Comparison of ENCODE assay signal across 15 mouse cellular contexts in the genomic region with DNA sequence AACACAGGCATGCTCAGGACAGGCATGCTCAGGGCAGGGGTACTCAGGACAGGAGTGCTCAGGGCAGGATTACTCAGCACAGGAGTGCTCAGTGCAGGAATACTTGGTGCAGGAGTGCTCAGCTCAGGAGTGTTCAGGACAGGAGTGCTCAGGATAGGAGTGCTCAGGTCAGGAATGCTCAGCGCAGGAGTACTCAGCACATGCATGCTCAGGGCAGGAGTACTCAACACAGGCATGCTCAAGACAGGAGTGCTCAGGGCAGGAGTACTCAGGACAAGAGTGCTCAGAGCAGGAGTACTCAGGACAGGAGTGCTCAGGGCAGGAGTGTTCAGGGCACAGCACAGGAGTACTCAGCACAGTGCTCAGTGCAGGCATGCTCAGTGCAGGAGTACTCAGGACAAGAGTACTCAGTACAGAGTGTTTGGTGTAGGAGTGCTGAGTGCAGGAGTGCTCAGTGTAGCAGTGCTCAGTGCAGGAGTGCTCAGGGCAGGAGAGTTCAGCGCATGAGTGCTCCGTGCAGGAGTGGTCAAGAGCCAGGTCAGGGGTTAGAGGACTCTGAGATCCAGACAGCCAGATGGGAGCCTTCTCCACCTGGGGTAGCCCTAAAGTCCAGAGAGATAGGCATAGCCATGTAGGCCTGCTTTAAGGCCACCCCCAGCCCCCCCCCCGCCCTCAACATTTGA. TPM values are rescaled to one million over a fixed set of nuclear protein-coding genes. Genes with fewer than 3 reads are reported as not detected.
A peak's percentile ranks its signal among the peaks of the same experiment; 100 is the strongest.
DNase-seq lines count a peak whose midpoint lies in the region; ATAC-seq and TF ChIP-seq lines count a peak whose summit lies in the region.
"Had no signal": no experiment of that assay in that cellular context is flagged by ENCODE, and none has a peak within 500 bp of the region (broad histone marks: within the 10 kb centered on the region; RNA-seq: fewer than 3 reads in every experiment).

No protein-coding gene starts in this region.

- peak; percentile 30; the same call in 1 of the 2 replicates for ATAC-seq in intestine, embryonic 14.5 days (replicated peaks; ENCODE audit: low FRiP score, low TSS enrichment, low read depth)
- ATAC-seq in intestine, postnatal 0 days, result no peak
- peak; percentile 52; the same call in 1 of the 2 replicates for ATAC-seq in hindbrain, embryonic 15.5 days (ENCODE audit: low FRiP score, low read depth)
- peak; percentile 14; the same call in 1 of the 2 replicates for ATAC-seq in stomach, postnatal 0 days (ENCODE audit: low FRiP score, low TSS enrichment)
- no peak for ATAC-seq in cerebellum, adult (ENCODE audit: insufficient number of reproducible peaks, low FRiP score, low TSS enrichment)
- ATAC-seq: intestine, embryonic 15.5 days had no signal

- H3K9ac ChIP-seq in intestine, embryonic 14.5 days (ENCODE audit: low read length), result no peak overlapping the region
- no peak overlapping the region for H3K9ac ChIP-seq in intestine, postnatal 0 days (ENCODE audit: low read depth, low read length)
- H3K9ac ChIP-seq in hindbrain, embryonic 15.5 days, result no peak overlapping the region
- H3K9ac ChIP-seq in stomach, postnatal 0 days (ENCODE audit: low read length), result no peak overlapping the region
- H3K9ac ChIP-seq: intestine, embryonic 15.5 days had no signal

- no peak for TF ChIP-seq CTCF in intestine, postnatal 0 days (IDR thresholded peaks at IDR 0.05; ENCODE audit: low read depth)
- TF ChIP-seq CTCF in spleen, adult 2 months (IDR thresholded peaks at IDR 0.05; ENCODE audit: extremely low read depth, insufficient read depth, insufficient read length, insufficient replicate concordance), result no peak
- no peak for TF ChIP-seq CTCF in stomach, postnatal 0 days (IDR thresholded peaks at IDR 0.05; ENCODE audit: low read depth)

- no peak for DNase-seq in intestine, embryonic 14.5 days (ENCODE audit: low spot score)
- DNase-seq in spleen, adult 2 months (ENCODE audit: low read depth in 1 of 2, low spot score in 2 of 2), result no peak
- DNase-seq in spleen, postnatal 14 days (ENCODE audit: low spot score in 2 of 2), result no peak
- DNase-seq in stomach, postnatal 0 days (ENCODE audit: low spot score), result no peak
- DNase-seq: cerebellum, adult 18-20 months; layer of hippocampus, postnatal 36 days; retina, postnatal 1 day; spleen, adult 18-20 months had no signal

- H3K27me3 ChIP-seq in intestine, embryonic 14.5 days (replicated peaks; ENCODE audit: control insufficient read depth, insufficient read depth, low read length), result peaks cover 44% of the 10 kb centered on the region
- no peaks in the 10 kb centered on the region for H3K27me3 ChIP-seq in intestine, postnatal 0 days (replicated peaks; ENCODE audit: control insufficient read depth, insufficient read depth, low read length)
- H3K27me3 ChIP-seq in spleen, adult 2 months (ENCODE audit: control insufficient read depth, insufficient read depth, low read length), result no peaks in the 10 kb centered on the region
- H3K27me3 ChIP-seq in hindbrain, embryonic 15.5 days, result peaks cover 54% of the 10 kb centered on the region
- no peaks in the 10 kb centered on the region for H3K27me3 ChIP-seq in stomach, postnatal 0 days (ENCODE audit: control insufficient read depth, insufficient read depth, low read length)

- H3K4me1 ChIP-seq in intestine, embryonic 14.5 days (replicated peaks; ENCODE audit: control insufficient read depth, insufficient read depth, low read length), result peaks cover 5% of the 10 kb centered on the region; the same call in 1 of the 2 replicates
- H3K4me1 ChIP-seq in intestine, postnatal 0 days (replicated peaks; ENCODE audit: control insufficient read depth, insufficient read depth, low read length), result no peaks in the 10 kb centered on the region
- peaks cover 32% of the 10 kb centered on the region for H3K4me1 ChIP-seq in spleen, adult 2 months (ENCODE audit: control insufficient read depth, insufficient read depth, insufficient read length)
- peaks cover 19% of the 10 kb centered on the region for H3K4me1 ChIP-seq in hindbrain, embryonic 15.5 days (replicated peaks)
- no peaks in the 10 kb centered on the region for H3K4me1 ChIP-seq in stomach, postnatal 0 days (replicated peaks; ENCODE audit: control insufficient read depth, insufficient read depth)

- H3K4me2 ChIP-seq in intestine, embryonic 14.5 days (ENCODE audit: low read length), result no peak overlapping the region
- H3K4me2 ChIP-seq in intestine, postnatal 0 days (replicated peaks; ENCODE audit: low read depth), result no peak overlapping the region
- H3K4me2 ChIP-seq in hindbrain, embryonic 15.5 days, result no peak overlapping the region
- no peak overlapping the region for H3K4me2 ChIP-seq in stomach, postnatal 0 days (replicated peaks; ENCODE audit: low read depth)

- WGBS in intestine, embryonic 14.5 days, result 82% methylated on average over 4 of the region's 4 CpGs
- WGBS in intestine, postnatal 0 days, result 82% methylated on average over 4 of the region's 4 CpGs
- 91% methylated on average over 4 of the region's 4 CpGs for WGBS in spleen, adult 2 months
- WGBS in hindbrain, embryonic 15.5 days, result 78% methylated on average over 4 of the region's 4 CpGs
- 75% methylated on average over 4 of the region's 4 CpGs for WGBS in stomach, postnatal 0 days

- no peak for TF ChIP-seq EP300 in stomach, postnatal 0 days (optimal IDR thresholded peaks at IDR 0.05)

- H3K36me3 ChIP-seq in intestine, embryonic 14.5 days (ENCODE audit: control insufficient read depth, insufficient read depth, low read length), result no peaks in the 10 kb centered on the region
- H3K36me3 ChIP-seq in intestine, postnatal 0 days (ENCODE audit: control insufficient read depth, insufficient read depth), result no peaks in the 10 kb centered on the region
- peaks cover 14% of the 10 kb centered on the region for H3K36me3 ChIP-seq in spleen, adult 2 months (ENCODE audit: control insufficient read depth, insufficient read depth, low read length)
- no peaks in the 10 kb centered on the region for H3K36me3 ChIP-seq in hindbrain, embryonic 15.5 days
- no peaks in the 10 kb centered on the region for H3K36me3 ChIP-seq in stomach, postnatal 0 days (ENCODE audit: control insufficient read depth, insufficient read depth, low read length)
- H3K36me3 ChIP-seq: intestine, embryonic 15.5 days had no signal

- H3K9me3 ChIP-seq in intestine, embryonic 14.5 days (ENCODE audit: control insufficient read depth, low read length), result no peaks in the 10 kb centered on the region
- H3K9me3 ChIP-seq in intestine, postnatal 0 days (ENCODE audit: control insufficient read depth), result no peaks in the 10 kb centered on the region
- H3K9me3 ChIP-seq in hindbrain, embryonic 15.5 days, result no peaks in the 10 kb centered on the region
- H3K9me3 ChIP-seq in stomach, postnatal 0 days (ENCODE audit: control insufficient read depth, low read length), result no peaks in the 10 kb centered on the region
- H3K9me3 ChIP-seq: intestine, embryonic 15.5 days had no signal

- H3K27ac ChIP-seq in intestine, embryonic 14.5 days (ENCODE audit: low read depth), result no peak overlapping the region
- no peak overlapping the region for H3K27ac ChIP-seq in intestine, postnatal 0 days (ENCODE audit: low read depth, low read length)
- H3K27ac ChIP-seq in spleen, adult 2 months (ENCODE audit: insufficient read depth, low read length), result peak overlapping the region; percentile 33; the same call in 1 of the 2 replicates
- no peak overlapping the region for H3K27ac ChIP-seq in hindbrain, embryonic 15.5 days (replicated peaks)
- H3K27ac ChIP-seq in stomach, postnatal 0 days (replicated peaks), result no peak overlapping the region
- H3K27ac ChIP-seq: intestine, embryonic 15.5 days had no signal

- TF ChIP-seq POLR2A in spleen, adult 2 months (IDR thresholded peaks at IDR 0.05; ENCODE audit: low read depth, low read length), result no peak

- H3K4me3 ChIP-seq in intestine, embryonic 14.5 days (ENCODE audit: low read depth, low read length), result no peak overlapping the region
- no peak overlapping the region for H3K4me3 ChIP-seq in intestine, postnatal 0 days (ENCODE audit: low read depth, low read length)
- H3K4me3 ChIP-seq in spleen, adult 2 months (ENCODE audit: extremely low read depth, insufficient read depth, insufficient read length), result no peak overlapping the region
- no peak overlapping the region for H3K4me3 ChIP-seq in hindbrain, embryonic 15.5 days
- H3K4me3 ChIP-seq in stomach, postnatal 0 days (ENCODE audit: low read depth, low read length), result no peak overlapping the region
- H3K4me3 ChIP-seq: erythroblast, embryonic 14.5 days; intestine, embryonic 15.5 days; myocyte had no signal

RNA-seq across cellular contexts. Expression of a gene that starts 0.4 kb away (rescaled TPM):
- polyA plus RNA-seq in intestine, embryonic 14.5 days (2014; fragmentation: Nextera tagmentation; extraction: Ambion mirVana), result 2.2 and 2.5 TPM in 2 replicates
- polyA plus RNA-seq in intestine, postnatal 0 days (2015; fragmentation: Nextera tagmentation; extraction: Ambion mirVana), result 11.2 and 13.0 TPM in 2 replicates
- 83.0 and 111 TPM in 2 replicates for polyA plus RNA-seq in spleen, adult 2 months (2012; rRNA removed)
- polyA plus RNA-seq in hindbrain, embryonic 15.5 days (2015; fragmentation: Nextera tagmentation; extraction: Ambion mirVana), result 2.2 and 2.3 TPM in 2 replicates
- 5.8 and 5.9 TPM in 2 replicates for polyA plus RNA-seq in stomach, postnatal 0 days (2015; fragmentation: Nextera tagmentation; extraction: Ambion mirVana)

RNA-seq across cellular contexts. Expression of a gene that starts 5.4 kb away (rescaled TPM):
- 13.7 and 14.0 TPM in 2 replicates for polyA plus RNA-seq in intestine, embryonic 14.5 days (2014; fragmentation: Nextera tagmentation; extraction: Ambion mirVana)
- 82.4 and 86.4 TPM in 2 replicates for polyA plus RNA-seq in intestine, postnatal 0 days (2015; fragmentation: Nextera tagmentation; extraction: Ambion mirVana)
- polyA plus RNA-seq in spleen, adult 2 months (2012; rRNA removed), result 260 and 307 TPM in 2 replicates
- 3.3 and 5.7 TPM in 2 replicates for polyA plus RNA-seq in hindbrain, embryonic 15.5 days (2015; fragmentation: Nextera tagmentation; extraction: Ambion mirVana)
- polyA plus RNA-seq in stomach, postnatal 0 days (2015; fragmentation: Nextera tagmentation; extraction: Ambion mirVana), result 15.5 and 16.2 TPM in 2 replicates

RNA-seq across cellular contexts. Expression of a gene that starts 15.3 kb away (rescaled TPM):
- 4.6 and 4.7 TPM in 2 replicates for polyA plus RNA-seq in intestine, embryonic 14.5 days (2014; fragmentation: Nextera tagmentation; extraction: Ambion mirVana)
- polyA plus RNA-seq in intestine, postnatal 0 days (2015; fragmentation: Nextera tagmentation; extraction: Ambion mirVana), result 36.8 and 37.7 TPM in 2 replicates
- polyA plus RNA-seq in spleen, adult 2 months (2012; rRNA removed), result 159 and 225 TPM in 2 replicates
- 1.4 and 2.4 TPM in 2 replicates for polyA plus RNA-seq in hindbrain, embryonic 15.5 days (2015; fragmentation: Nextera tagmentation; extraction: Ambion mirVana)
- 11.9 and 12.8 TPM in 2 replicates for polyA plus RNA-seq in stomach, postnatal 0 days (2015; fragmentation: Nextera tagmentation; extraction: Ambion mirVana)

RNA-seq across cellular contexts. Expression of a gene that starts 15.5 kb away (rescaled TPM):
- polyA plus RNA-seq in intestine, embryonic 14.5 days (2014; fragmentation: Nextera tagmentation; extraction: Ambion mirVana), result 4.2 and 4.9 TPM in 2 replicates
- 14.1 and 15.0 TPM in 2 replicates for polyA plus RNA-seq in intestine, postnatal 0 days (2015; fragmentation: Nextera tagmentation; extraction: Ambion mirVana)
- 144 and 178 TPM in 2 replicates for polyA plus RNA-seq in spleen, adult 2 months (2012; rRNA removed)
- polyA plus RNA-seq in hindbrain, embryonic 15.5 days (2015; fragmentation: Nextera tagmentation; extraction: Ambion mirVana), result 3.0 and 3.7 TPM in 2 replicates
- polyA plus RNA-seq in stomach, postnatal 0 days (2015; fragmentation: Nextera tagmentation; extraction: Ambion mirVana), result 7.0 and 8.3 TPM in 2 replicates

RNA-seq across cellular contexts. Expression of a gene that starts 35.8 kb away (rescaled TPM):
- polyA plus RNA-seq in intestine, embryonic 14.5 days (2014; fragmentation: Nextera tagmentation; extraction: Ambion mirVana), result 0.11 TPM in 1 of 2 replicates, not detected in the other
- 0.17 and 0.30 TPM in 2 replicates for polyA plus RNA-seq in intestine, postnatal 0 days (2015; fragmentation: Nextera tagmentation; extraction: Ambion mirVana)
- polyA plus RNA-seq in spleen, adult 2 months (2012; rRNA removed), result 318 and 334 TPM in 2 replicates
- polyA plus RNA-seq in hindbrain, embryonic 15.5 days (2015; fragmentation: Nextera tagmentation; extraction: Ambion mirVana), result 0.20 and 0.21 TPM in 2 replicates
- polyA plus RNA-seq in stomach, postnatal 0 days (2015; fragmentation: Nextera tagmentation; extraction: Ambion mirVana), result 0.13 and 0.16 TPM in 2 replicates
- polyA plus RNA-seq: erythroblast, embryonic 14.5 days; limb, embryonic 11.5 days; myocyte had no signal

Comparison
In these comparisons a context has a peak if more than half of its experiments do, and no peak if none do; other contexts are left out.
1. ATAC-seq: peak in intestine, embryonic 14.5 days (single experiment), hindbrain, embryonic 15.5 days (single experiment) and stomach, postnatal 0 days (single experiment); none in intestine, postnatal 0 days (single experiment) and cerebellum, adult (single experiment).